Mouse (Mus musculus) frontal cortex, postnatal 10 days (tissue): ENCODE data around the gene Tenm2.

Experiments used
- DNase-seq, 2 experiments: peaks; one replicate each; pipeline ENCODE4 v3.0.0; 2022; ENCODE audit warnings: low spot score in 2 of 2, mixed read lengths in 1 of 2

Tenm2 gene

GRCm38 (mm10) chr11:36362514-36362913 is 873.2 kb downstream of the Tenm2 start:
- DNase-seq, result no peak

GRCm38 (mm10) chr11:36353252-36353651 is 882.5 kb downstream of the Tenm2 start:
- no peak for DNase-seq

DNA sequence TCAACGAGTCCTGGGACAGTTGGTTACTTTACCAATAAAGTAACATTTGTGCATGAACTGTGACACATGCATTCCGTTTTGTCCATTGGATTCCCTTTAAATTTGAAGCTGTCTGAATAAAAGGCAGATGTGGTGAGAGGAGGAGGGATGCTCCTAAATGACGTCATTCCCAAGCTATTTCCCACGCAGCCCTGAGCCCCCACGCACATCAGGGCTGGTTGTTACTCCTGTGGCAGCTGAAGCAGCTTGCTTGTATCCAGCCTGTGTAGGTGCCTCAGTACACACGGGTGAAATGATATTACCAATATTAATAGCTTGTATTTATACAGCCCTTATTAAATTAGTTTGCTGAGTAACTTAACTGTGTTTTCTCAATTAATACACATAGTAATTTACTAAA is 884.0 kb downstream of the Tenm2 start:
- DNase-seq, result no peak

- DNase-seq, result no peak
Measured at GRCm38 (mm10) chr11:36351341-36351740, 884.4 kb downstream of the Tenm2 start.

GRCm38 (mm10) chr11:36350264-36350663 is 885.5 kb downstream of the Tenm2 start:
- no peak for DNase-seq

DNA sequence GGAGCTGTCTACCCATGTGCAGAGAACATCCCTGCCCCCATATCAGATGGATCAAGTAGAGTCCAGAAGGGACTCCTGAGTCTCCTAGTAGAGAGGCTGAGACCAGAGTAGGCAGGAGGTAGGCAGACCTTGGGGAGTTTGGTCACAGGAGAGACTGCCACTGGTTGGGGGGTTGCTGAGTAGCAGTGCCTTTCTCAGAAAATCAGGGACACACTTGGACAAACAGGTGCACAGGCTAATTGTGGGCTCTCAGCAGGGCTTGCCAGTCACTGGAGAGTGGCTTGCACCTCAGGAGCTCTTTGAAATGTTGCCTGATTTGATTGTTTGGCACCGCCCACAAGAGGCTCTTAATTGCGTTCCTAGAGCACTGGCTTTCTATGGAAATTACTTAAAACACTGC is 885.9 kb downstream of the Tenm2 start:
- DNase-seq, result no peak

DNA sequence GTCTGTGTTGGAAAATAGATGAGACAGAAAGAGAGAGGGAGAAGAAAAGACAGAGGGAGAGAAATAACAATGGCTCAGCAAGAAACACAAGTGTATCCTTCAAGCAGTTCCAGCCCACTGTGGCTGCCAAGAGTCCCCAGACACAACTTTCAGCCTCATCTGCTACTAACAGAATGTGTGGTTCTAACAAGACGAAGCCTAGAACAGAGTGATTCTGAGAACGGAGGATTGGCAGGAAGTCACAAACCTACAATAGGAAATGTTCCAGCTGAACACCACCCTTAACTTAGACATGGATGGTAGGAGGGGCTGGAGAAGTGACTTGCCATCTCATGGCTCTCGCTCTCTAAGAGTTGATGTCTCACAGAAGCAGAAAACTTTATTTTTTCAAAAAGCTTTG is 894.0 kb downstream of the Tenm2 start:
- DNase-seq, result no peak

DNA sequence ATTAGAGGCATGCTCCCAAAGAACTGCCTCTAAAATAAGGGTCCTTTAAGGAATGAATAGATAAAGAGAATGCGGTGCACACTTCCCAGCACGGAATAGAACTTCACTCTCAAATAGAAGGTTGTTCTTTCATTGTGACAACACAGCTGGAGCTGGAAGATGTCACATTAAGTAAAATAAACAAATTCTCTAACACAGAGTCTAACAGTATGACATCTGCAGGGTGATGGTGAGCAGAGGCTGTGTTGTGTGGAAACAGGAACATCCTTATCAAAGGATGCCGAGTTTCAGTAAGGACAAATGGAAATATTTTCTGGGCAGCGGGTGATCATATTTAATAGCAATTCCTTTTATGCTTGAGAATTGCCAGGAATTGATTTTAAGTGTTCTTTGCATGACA is 897.3 kb downstream of the Tenm2 start:
- DNase-seq, result no peak

- DNase-seq, result no peak
Measured at GRCm38 (mm10) chr11:36337063-36337462, 898.7 kb downstream of the Tenm2 start.

- DNase-seq, result no peak
Measured at GRCm38 (mm10) chr11:36335147-36335546, 900.6 kb downstream of the Tenm2 start.

GRCm38 (mm10) chr11:36334100-36334735 is 901.5 kb downstream of the Tenm2 start:
- DNase-seq, result no peak

DNA sequence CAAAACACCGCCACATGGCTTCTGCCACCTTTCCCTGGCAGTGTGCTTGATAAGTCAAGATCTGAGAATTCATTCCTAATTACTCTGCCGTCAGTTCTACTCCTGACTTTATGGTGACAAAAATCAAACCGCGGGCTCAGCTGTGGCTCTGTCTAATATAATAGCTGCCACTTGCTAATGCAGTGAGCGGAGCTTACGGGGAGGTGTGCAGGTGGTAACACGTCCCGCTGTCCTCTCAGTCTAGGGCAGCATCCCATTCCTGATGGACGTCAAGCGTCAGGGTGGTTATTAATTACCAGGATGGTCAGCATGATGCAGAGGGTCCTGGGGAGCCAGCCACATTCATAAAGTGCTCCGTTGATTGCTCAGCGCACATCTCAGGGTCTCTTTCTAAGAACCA is 903.5 kb downstream of the Tenm2 start:
- DNase-seq, result no peak

- DNase-seq, result no peak
Measured at GRCm38 (mm10) chr11:36331408-36332178, 904.2 kb downstream of the Tenm2 start.

- no peak for DNase-seq
Measured at GRCm38 (mm10) chr11:36327243-36327642, 908.5 kb downstream of the Tenm2 start.

DNA sequence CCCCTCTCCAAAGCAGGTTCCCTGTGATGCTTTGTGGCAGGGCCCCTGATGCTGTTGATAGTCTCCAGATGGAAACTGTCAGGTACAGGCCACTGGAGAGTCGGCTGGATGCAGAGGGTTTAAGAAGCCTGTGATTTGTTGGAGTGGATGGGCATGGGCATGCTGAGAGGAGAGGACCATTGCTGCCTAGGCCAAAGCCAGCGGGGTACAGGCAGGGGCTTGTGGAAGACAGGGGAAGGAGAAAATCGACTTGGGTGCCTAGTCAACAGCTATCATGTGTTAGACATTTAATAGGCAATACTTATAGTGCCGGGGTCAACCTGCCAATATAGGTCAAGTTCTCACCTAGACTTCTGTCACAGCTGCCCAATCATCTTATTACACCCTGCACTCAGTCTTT is 926.4 kb downstream of the Tenm2 start:
- no peak for DNase-seq

DNA sequence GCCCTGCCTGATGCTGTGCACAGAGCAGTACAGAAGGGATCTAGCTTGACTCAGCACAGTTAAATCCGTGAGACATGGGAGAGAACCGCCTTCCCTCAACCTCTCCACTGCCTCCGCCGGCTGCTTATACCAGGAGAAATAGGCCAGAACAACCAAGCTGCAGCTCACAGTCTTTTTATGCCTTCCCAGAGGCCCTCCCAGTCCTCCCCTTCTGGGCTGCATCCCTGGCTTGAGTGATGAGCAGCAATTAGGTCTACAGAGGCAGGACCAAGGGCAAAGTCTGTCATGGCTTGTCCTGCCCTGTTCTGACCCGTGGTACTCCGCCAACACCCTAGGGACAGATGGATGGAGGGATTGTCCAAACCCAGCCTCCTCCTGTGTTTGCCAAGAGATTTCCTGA is 928.5 kb downstream of the Tenm2 start:
- no peak for DNase-seq

GRCm38 (mm10) chr11:36305348-36305950 is 930.3 kb downstream of the Tenm2 start:
- no peak for DNase-seq

DNA sequence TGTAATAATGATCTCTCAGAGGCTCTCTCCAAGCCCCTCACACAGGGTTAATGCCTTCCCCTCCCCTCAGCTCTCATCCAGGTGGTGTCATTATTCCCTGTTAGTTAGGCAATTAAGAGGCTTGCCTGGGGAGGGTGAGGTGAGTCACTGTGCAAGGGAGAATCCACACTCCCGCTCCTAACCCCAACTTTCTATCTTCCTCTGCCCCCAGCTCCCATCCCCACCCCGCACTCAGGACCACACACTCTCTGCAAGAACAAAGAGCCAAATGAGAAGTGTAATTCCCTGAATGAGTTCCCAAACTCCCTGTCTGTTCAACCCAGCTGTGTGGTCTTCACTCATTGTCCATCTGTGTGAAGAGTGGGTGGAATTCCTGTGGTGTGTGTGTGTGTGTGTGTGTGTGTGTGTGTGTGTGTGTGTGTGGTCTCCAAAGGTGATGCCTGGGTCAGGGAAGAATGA is 932.8 kb downstream of the Tenm2 start:
- DNase-seq, result no peak

- no peak for DNase-seq
Measured at GRCm38 (mm10) chr11:36302096-36302495, 933.7 kb downstream of the Tenm2 start.

GRCm38 (mm10) chr11:36296568-36296967 is 939.2 kb downstream of the Tenm2 start:
- no peak for DNase-seq

DNA sequence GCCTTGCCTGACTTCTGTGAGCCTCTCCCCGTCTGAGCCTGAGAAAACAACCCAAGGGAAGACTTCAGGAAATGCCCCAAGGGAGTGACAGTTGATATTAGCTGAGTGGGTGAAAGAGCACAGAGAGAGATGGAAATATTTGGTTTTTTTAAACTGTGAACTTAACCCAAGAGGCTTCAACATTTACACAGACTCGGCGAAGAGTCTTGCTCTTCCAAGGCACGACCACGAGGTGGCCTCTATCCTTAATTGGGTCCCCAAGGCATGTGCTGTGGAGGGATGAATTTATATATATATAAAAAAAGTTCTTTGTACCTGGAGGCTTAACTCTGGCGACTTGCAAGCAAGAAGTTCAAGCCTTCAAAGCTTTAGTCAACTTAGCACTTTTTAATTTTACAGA is 943.6 kb downstream of the Tenm2 start:
- no peak for DNase-seq

GRCm38 (mm10) chr11:36286246-36286645 is 949.5 kb downstream of the Tenm2 start:
- DNase-seq, result no peak

DNA sequence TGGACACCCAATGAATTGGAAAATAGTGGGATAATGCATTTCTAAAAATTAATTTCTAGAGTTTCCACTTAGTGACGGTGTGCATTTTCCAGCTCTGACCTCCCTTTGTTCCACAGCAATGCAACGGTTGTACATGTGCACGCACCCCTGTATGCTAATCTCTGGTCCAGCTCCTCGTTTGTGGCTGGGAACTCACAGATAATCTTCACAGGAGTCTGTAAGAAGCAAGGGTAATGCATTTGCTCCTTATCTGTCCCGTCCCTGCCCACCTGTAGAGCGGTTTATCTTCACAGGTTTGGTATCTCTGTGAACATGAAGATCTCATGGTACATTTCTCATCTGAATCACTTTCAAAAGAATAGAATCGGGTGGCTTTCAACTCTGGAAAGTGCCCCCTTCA is 955.2 kb downstream of the Tenm2 start:
- no peak for DNase-seq
